Mouse (Mus musculus): ENCODE results near the gene Cfap300. TPM values are rescaled to one million over a fixed set of nuclear protein-coding genes. Genes with fewer than 3 reads are reported as not detected.

Cfap300 gene
- polyA plus RNA-seq, 1 experiment from 2014 or later = 5.8 TPM

DNA sequence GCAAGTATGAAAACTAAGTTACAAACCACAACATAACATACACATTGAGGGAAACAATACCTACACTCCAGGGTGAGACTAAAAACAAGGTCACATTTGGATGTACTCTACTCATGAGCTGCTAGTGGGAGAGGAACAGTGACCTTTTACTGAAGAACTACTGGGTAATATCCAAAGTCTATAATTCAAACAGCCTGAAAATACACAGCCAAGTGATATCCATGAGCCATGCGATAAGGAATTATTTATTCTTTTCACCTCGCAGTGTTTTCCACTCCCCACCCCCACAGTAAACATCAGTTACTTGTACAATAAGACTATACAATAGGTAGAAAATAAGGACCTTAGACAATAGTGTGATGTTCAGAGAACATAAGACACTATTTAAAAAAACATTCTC, 62.5 kb downstream of the Cfap300 start:
- ATAC-seq (ENCODE audit: extremely low read depth, insufficient number of reproducible peaks, low FRiP score, low TSS enrichment) = no peak
- Histone ChIP-seq H3K4me2 (peak overlapping the region; percentile 57), H3K27ac (replicated peaks) (peak overlapping the region; percentile 93), H3K4me1 (peaks cover 96% of the 10 kb centered on the region), H3K9ac (peak overlapping the region; percentile 52; the same call in 1 of the 2 replicates), H3K4me3 (no peak overlapping the region), H3K36me3 (peaks cover 43% of the 10 kb centered on the region), H3K27me3 (replicated peaks) (no peaks in the 10 kb centered on the region), H3K9me3 (no peaks in the 10 kb centered on the region)
- 66% methylated on average over 2 of the region's 2 CpGs for WGBS

DNA sequence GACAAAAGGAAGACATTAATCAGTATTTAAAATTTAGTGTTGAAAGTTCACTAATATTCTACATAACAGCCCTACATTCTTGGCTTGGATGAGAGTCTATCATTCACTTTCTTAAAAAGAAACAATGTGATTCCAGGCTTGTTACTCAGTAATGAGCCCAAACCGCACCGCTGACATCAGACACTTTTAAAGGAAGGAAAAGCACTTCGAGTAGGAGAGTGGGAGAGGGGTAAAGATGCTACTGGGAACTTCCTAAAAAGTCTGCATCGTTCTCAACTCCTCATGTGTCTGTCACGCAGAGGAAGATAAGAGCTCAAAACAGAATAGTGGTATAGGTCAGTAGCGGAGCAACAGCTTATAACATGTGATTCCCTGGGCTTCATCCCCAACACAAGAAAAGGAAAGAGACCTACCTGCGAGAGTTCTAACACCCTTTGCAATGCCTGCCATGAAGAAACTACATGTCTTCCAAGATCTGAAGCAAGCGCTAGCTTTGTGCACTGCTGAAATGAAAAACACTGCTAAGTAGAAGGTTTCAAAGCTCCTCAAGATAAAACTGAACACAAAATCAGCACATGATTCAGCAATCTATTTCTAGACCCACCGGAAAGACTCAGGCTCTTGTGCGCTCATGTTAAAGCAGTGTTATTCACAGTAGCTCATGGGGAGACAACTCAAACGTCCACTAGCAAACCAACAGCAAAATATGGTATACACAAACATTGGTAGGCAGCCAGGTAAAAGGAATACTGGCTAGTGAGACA, 63.3 kb downstream of the Cfap300 start:
- Histone ChIP-seq H3K4me3 (peak overlapping the region; percentile 24), H3K9ac (peak overlapping the region; percentile 52), H3K9me3 (no peaks in the 10 kb centered on the region), H3K4me1 (peaks cover 90% of the 10 kb centered on the region), H3K27ac (replicated peaks) (peak overlapping the region; percentile 93), H3K27me3 (replicated peaks) (no peaks in the 10 kb centered on the region), H3K36me3 (peaks cover 49% of the 10 kb centered on the region), H3K4me2 (peak overlapping the region; percentile 57)
- ATAC-seq (ENCODE audit: extremely low read depth, insufficient number of reproducible peaks, low FRiP score, low TSS enrichment) = no peak
- 44% methylated on average over 11 of the region's 11 CpGs for WGBS

DNA sequence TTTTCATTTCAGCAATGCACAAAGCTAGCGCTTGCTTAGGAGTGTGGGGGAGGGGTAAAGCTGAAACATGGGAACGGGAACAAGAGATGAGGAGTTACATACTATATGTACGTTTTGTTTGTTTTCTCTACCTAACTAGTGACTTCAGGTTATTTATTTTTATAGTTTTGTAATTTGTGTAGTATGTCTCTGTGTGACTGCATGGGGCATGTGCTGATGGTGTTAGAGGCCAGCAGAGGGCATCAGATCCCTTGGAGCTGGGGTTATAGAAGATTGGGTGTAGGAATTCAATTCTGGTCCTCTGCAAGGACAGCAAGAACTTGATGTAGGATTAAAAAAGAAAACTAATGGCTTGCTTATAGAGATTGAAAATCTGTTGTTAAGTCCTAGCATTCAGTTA, 64.1 kb downstream of the Cfap300 start:
- H3K4me3 ChIP-seq = no peak overlapping the region
- no peak for ATAC-seq (ENCODE audit: extremely low read depth, insufficient number of reproducible peaks, low FRiP score, low TSS enrichment)
- 80% methylated on average over 3 of the region's 3 CpGs for WGBS
- peaks cover 83% of the 10 kb centered on the region for H3K4me1 ChIP-seq
- peaks cover 57% of the 10 kb centered on the region for H3K36me3 ChIP-seq
- H3K9me3 ChIP-seq = no peaks in the 10 kb centered on the region
- no peak overlapping the region for H3K9ac ChIP-seq
- no peak overlapping the region for H3K4me2 ChIP-seq
- peak overlapping the region; percentile 93; the same call in 1 of the 2 replicates for H3K27ac ChIP-seq (replicated peaks)
- no peaks in the 10 kb centered on the region for H3K27me3 ChIP-seq (replicated peaks)

DNA sequence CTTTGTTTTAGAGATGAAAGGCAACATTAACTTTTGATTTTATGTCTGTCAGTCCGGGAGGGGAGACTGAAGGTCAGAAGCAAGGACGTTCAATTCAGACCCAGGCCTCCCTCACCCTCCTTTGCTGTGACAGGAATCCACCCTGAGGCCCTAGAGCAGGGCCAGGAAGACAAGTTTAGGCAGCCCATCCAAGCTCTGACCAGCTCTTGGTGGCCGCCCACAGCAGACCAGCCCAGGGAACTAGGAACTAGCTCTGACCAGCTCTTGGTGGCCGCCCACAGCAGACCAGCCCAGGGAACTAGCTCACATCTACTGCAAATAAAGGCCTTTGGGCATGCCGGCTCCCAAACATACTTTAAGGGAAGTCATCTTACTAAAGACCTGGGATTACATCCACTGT, 65.0 kb downstream of the Cfap300 start:
- no peak overlapping the region for H3K4me2 ChIP-seq
- no peak for ATAC-seq (ENCODE audit: extremely low read depth, insufficient number of reproducible peaks, low FRiP score, low TSS enrichment)
- no peaks in the 10 kb centered on the region for H3K27me3 ChIP-seq (replicated peaks)
- H3K4me1 ChIP-seq = peaks cover 73% of the 10 kb centered on the region
- H3K36me3 ChIP-seq = peaks cover 63% of the 10 kb centered on the region
- WGBS = 64% methylated on average over 5 of the region's 5 CpGs
- H3K27ac ChIP-seq (replicated peaks) = peak overlapping the region; percentile 60; the same call in 1 of the 2 replicates
- no peaks in the 10 kb centered on the region for H3K9me3 ChIP-seq
- H3K4me3 ChIP-seq = no peak overlapping the region
- H3K9ac ChIP-seq = 0 out of 2 replicates have a peak overlapping the region, but pooled peaks have one; percentile 34

GRCm38 (mm10) chr9:7971993-7972392, 70.6 kb downstream of the Cfap300 start:
- H3K27me3 ChIP-seq (replicated peaks) = no peaks in the 10 kb centered on the region
- H3K9ac ChIP-seq = no peak overlapping the region
- peak overlapping the region; percentile 70; the same call in 1 of the 2 replicates for H3K27ac ChIP-seq (replicated peaks)
- H3K9me3 ChIP-seq = no peaks in the 10 kb centered on the region
- ATAC-seq (ENCODE audit: extremely low read depth, insufficient number of reproducible peaks, low FRiP score, low TSS enrichment) = no peak
- H3K4me2 ChIP-seq = no peak overlapping the region
- WGBS = 78% methylated on average over 2 of the region's 2 CpGs
- H3K36me3 ChIP-seq = peaks cover 71% of the 10 kb centered on the region
- no peak overlapping the region for H3K4me3 ChIP-seq
- peaks cover 53% of the 10 kb centered on the region for H3K4me1 ChIP-seq

Other genes starting within 250 kb of the Cfap300 start
- gene Birc2, start 205.8 kb downstream of the Cfap300 start, polyA plus RNA-seq (2015; fragmentation: Nextera tagmentation; extraction: Ambion mirVana) = 21.6 and 22.7 TPM in 2 replicates
- 3.8 and 5.3 TPM in 2 replicates for gene Birc3, start 169.6 kb downstream of the Cfap300 start, polyA plus RNA-seq (2015; fragmentation: Nextera tagmentation; extraction: Ambion mirVana)
- gene Yap1, start 38.2 kb downstream of the Cfap300 start, polyA plus RNA-seq (2015; fragmentation: Nextera tagmentation; extraction: Ambion mirVana) = 24.2 and 24.5 TPM in 2 replicates
- 1.7 and 1.8 TPM in 2 replicates for gene Cep126, start 91.5 kb upstream of the Cfap300 start, polyA plus RNA-seq (2015; fragmentation: Nextera tagmentation; extraction: Ambion mirVana)